Mouse (Mus musculus): ENCODE measurements around the gene Actl10. TPM values are rescaled to one million over a fixed set of nuclear protein-coding genes. Genes with fewer than 3 reads are reported as not detected.

The Actl10 gene
- polyA plus RNA-seq, 1 experiment from 2014 or later: not detected

GRCm38 (mm10) chr2:154569071-154569748 lies 17.6 kb downstream of the Actl10 start:
- Histone ChIP-seq H3K9me3 (replicated peaks) (no peaks in the 10 kb centered on the region), H3K9ac (peak overlapping the region; percentile 89), H3K27ac (peak overlapping the region; percentile 89), H3K4me3 (replicated peaks) (peak overlapping the region; percentile 82), H3K4me1 (replicated peaks) (peaks cover 59% of the 10 kb centered on the region), H3K4me2 (peak overlapping the region; percentile 91), H3K27me3 (no peaks in the 10 kb centered on the region), H3K36me3 (peaks cover 8% of the 10 kb centered on the region)
- peak; percentile 71 for DNase-seq
- ATAC-seq (ENCODE audit: low read depth): peak; percentile 80
- under 1% methylated on average over 50 of the region's 70 CpGs for WGBS (ENCODE audit: insufficient replicate concordance)

GRCm38 (mm10) chr2:154569836-154570286 lies 18.3 kb downstream of the Actl10 start, which contains the start of gene E2f1:
E2f1 (minus strand) TSS chr2:154569892.
- Histone ChIP-seq H3K4me1 (replicated peaks) (peaks cover 56% of the 10 kb centered on the region), H3K27me3 (no peaks in the 10 kb centered on the region), H3K4me2 (peak within 1 kb of the TSS; percentile 91), H3K4me3 (replicated peaks) (peak within 1 kb of the TSS; percentile 82), H3K36me3 (peaks cover 2% of the 10 kb centered on the region), H3K9ac (peak within 1 kb of the TSS; percentile 89), H3K9me3 (replicated peaks) (no peaks in the 10 kb centered on the region), H3K27ac (peak within 1 kb of the TSS; percentile 89)
- WGBS (ENCODE audit: insufficient replicate concordance): 0% methylated on average over 44 of the region's 44 CpGs
- ATAC-seq (ENCODE audit: low read depth) (peak; percentile 95), DNase-seq (peak; percentile 94)

GRCm38 (mm10) chr2:154570666-154571065 lies 19.1 kb downstream of the Actl10 start:
- H3K4me1 ChIP-seq (replicated peaks): peaks cover 48% of the 10 kb centered on the region
- no peak overlapping the region for H3K27ac ChIP-seq
- peak overlapping the region; percentile 82 for H3K4me3 ChIP-seq (replicated peaks)
- peak overlapping the region; percentile 62 for H3K9ac ChIP-seq
- peak overlapping the region; percentile 91 for H3K4me2 ChIP-seq
- DNase-seq: no peak
- no peak for ATAC-seq (ENCODE audit: low read depth)
- H3K36me3 ChIP-seq: no peaks in the 10 kb centered on the region
- WGBS (ENCODE audit: insufficient replicate concordance): 28% methylated on average over 4 of the region's 4 CpGs
- no peaks in the 10 kb centered on the region for H3K9me3 ChIP-seq (replicated peaks)
- H3K27me3 ChIP-seq: no peaks in the 10 kb centered on the region

GRCm38 (mm10) chr2:154571266-154571665 lies 19.7 kb downstream of the Actl10 start:
- H3K4me2 ChIP-seq: 0 out of 2 replicates have a peak overlapping the region, but pooled peaks have one; percentile 91
- ATAC-seq (ENCODE audit: low read depth) (no peak), DNase-seq (no peak)
- no peaks in the 10 kb centered on the region for H3K27me3 ChIP-seq
- WGBS (ENCODE audit: insufficient replicate concordance): 53% methylated on average over 4 of the region's 4 CpGs
- 0 out of 2 replicates have a peak overlapping the region, but pooled peaks have one; percentile 62 for H3K9ac ChIP-seq
- no peaks in the 10 kb centered on the region for H3K36me3 ChIP-seq
- no peak overlapping the region for H3K27ac ChIP-seq
- no peaks in the 10 kb centered on the region for H3K9me3 ChIP-seq (replicated peaks)
- no peak overlapping the region for H3K4me3 ChIP-seq (replicated peaks)
- peaks cover 42% of the 10 kb centered on the region for H3K4me1 ChIP-seq (replicated peaks)

- Histone ChIP-seq H3K9me3 (replicated peaks) (no peaks in the 10 kb centered on the region), H3K36me3 (no peaks in the 10 kb centered on the region), H3K27ac (no peak overlapping the region), H3K27me3 (no peaks in the 10 kb centered on the region), H3K9ac (no peak overlapping the region), H3K4me2 (no peak overlapping the region), H3K4me1 (replicated peaks) (peaks cover 34% of the 10 kb centered on the region), H3K4me3 (replicated peaks) (no peak overlapping the region)
- DNase-seq (no peak), ATAC-seq (ENCODE audit: low read depth) (no peak)
- 64% methylated on average over 8 of the region's 8 CpGs for WGBS (ENCODE audit: insufficient replicate concordance)
Observed at GRCm38 (mm10) chr2:154571976-154572375, 20.4 kb downstream of the Actl10 start.

GRCm38 (mm10) chr2:154572996-154573395 lies 21.4 kb downstream of the Actl10 start:
- no peak overlapping the region for H3K27ac ChIP-seq
- H3K4me2 ChIP-seq: no peak overlapping the region
- no peak overlapping the region for H3K9ac ChIP-seq
- H3K27me3 ChIP-seq: no peaks in the 10 kb centered on the region
- WGBS (ENCODE audit: insufficient replicate concordance): 77% methylated on average over 3 of the region's 3 CpGs
- DNase-seq: no peak
- ATAC-seq (ENCODE audit: low read depth): no peak
- H3K4me1 ChIP-seq (replicated peaks): peaks cover 24% of the 10 kb centered on the region
- no peaks in the 10 kb centered on the region for H3K36me3 ChIP-seq
- H3K4me3 ChIP-seq (replicated peaks): no peak overlapping the region
- no peaks in the 10 kb centered on the region for H3K9me3 ChIP-seq (replicated peaks)

GRCm38 (mm10) chr2:154574271-154574670 lies 22.7 kb downstream of the Actl10 start:
- Histone ChIP-seq H3K4me2 (no peak overlapping the region), H3K4me3 (replicated peaks) (no peak overlapping the region), H3K9ac (no peak overlapping the region), H3K27ac (no peak overlapping the region), H3K27me3 (no peaks in the 10 kb centered on the region), H3K9me3 (replicated peaks) (no peaks in the 10 kb centered on the region), H3K4me1 (replicated peaks) (peaks cover 15% of the 10 kb centered on the region), H3K36me3 (no peaks in the 10 kb centered on the region)
- ATAC-seq (ENCODE audit: low read depth) (no peak), DNase-seq (no peak)
- WGBS (ENCODE audit: insufficient replicate concordance): 53% methylated on average over 7 of the region's 7 CpGs

GRCm38 (mm10) chr2:154576876-154577743 lies 25.5 kb downstream of the Actl10 start:
- ATAC-seq (ENCODE audit: low read depth): no peak
- Histone ChIP-seq H3K4me1 (replicated peaks) (no peaks in the 10 kb centered on the region; the same call in 1 of the 2 replicates), H3K27ac (no peak overlapping the region), H3K9me3 (replicated peaks) (no peaks in the 10 kb centered on the region), H3K27me3 (no peaks in the 10 kb centered on the region), H3K4me2 (no peak overlapping the region), H3K9ac (no peak overlapping the region), H3K36me3 (no peaks in the 10 kb centered on the region), H3K4me3 (replicated peaks) (no peak overlapping the region)
- 67% methylated on average over 12 of the region's 12 CpGs for WGBS (ENCODE audit: insufficient replicate concordance)
- no peak for DNase-seq

GRCm38 (mm10) chr2:154577744-154578067 lies 26.1 kb downstream of the Actl10 start:
- H3K4me1 ChIP-seq (replicated peaks): peaks cover 3% of the 10 kb centered on the region
- no peak overlapping the region for H3K4me2 ChIP-seq

GRCm38 (mm10) chr2:154580586-154580985 lies 29.0 kb downstream of the Actl10 start:
- Histone ChIP-seq H3K27me3 (no peaks in the 10 kb centered on the region), H3K9me3 (replicated peaks) (no peaks in the 10 kb centered on the region), H3K36me3 (no peaks in the 10 kb centered on the region), H3K4me3 (replicated peaks) (no peak overlapping the region), H3K27ac (no peak overlapping the region), H3K4me2 (no peak overlapping the region), H3K9ac (no peak overlapping the region), H3K4me1 (replicated peaks) (peaks cover 27% of the 10 kb centered on the region)
- 81% methylated on average over 8 of the region's 8 CpGs for WGBS (ENCODE audit: insufficient replicate concordance)
- DNase-seq: no peak
- no peak for ATAC-seq (ENCODE audit: low read depth)

More at GRCm38 (mm10) chr2:154577744-154578067, 26.1 kb downstream of the Actl10 start:
- no peak overlapping the region for H3K4me3 ChIP-seq (replicated peaks)
- 79% methylated on average over 6 of the region's 6 CpGs for WGBS (ENCODE audit: insufficient replicate concordance)
- H3K9ac ChIP-seq: no peak overlapping the region
- no peak overlapping the region for H3K27ac ChIP-seq
- no peaks in the 10 kb centered on the region for H3K27me3 ChIP-seq
- no peak for ATAC-seq (ENCODE audit: low read depth)
- no peaks in the 10 kb centered on the region for H3K9me3 ChIP-seq (replicated peaks)
- H3K36me3 ChIP-seq: no peaks in the 10 kb centered on the region
- DNase-seq: no peak

GRCm38 (mm10) chr2:154581421-154581820 lies 29.8 kb downstream of the Actl10 start:
- no peak for ATAC-seq (ENCODE audit: low read depth)
- WGBS (ENCODE audit: insufficient replicate concordance): 66% methylated on average over 1 of the region's 1 CpGs
- peaks cover 2% of the 10 kb centered on the region for H3K36me3 ChIP-seq
- H3K27ac ChIP-seq: no peak overlapping the region
- H3K9me3 ChIP-seq (replicated peaks): no peaks in the 10 kb centered on the region
- no peaks in the 10 kb centered on the region for H3K27me3 ChIP-seq
- peaks cover 27% of the 10 kb centered on the region for H3K4me1 ChIP-seq (replicated peaks)
- DNase-seq: no peak
- no peak overlapping the region for H3K9ac ChIP-seq
- no peak overlapping the region for H3K4me3 ChIP-seq (replicated peaks)
- H3K4me2 ChIP-seq: no peak overlapping the region

Measured in liver, embryonic 13.5 days (tissue).